Mouse (Mus musculus) adrenal gland (tissue): Measurements from ENCODE around the gene Zpr1.
"Not testable (repeated sequence)": the region's sequence is repeated elsewhere in the genome, so short reads cannot be mapped to it uniquely, and the experiment has no call there.

Experiments
- intact Hi-C: fragments of 180-260 bp; cut with DNase I; formaldehyde crosslinking; loops from one replicate; pipeline ENCODE4 v1.15.1; 2025

Gene Zpr1

GRCm38 (mm10) chr9:46257546-46257945, 15.3 kb upstream of the Zpr1 start:
- intact Hi-C loops = no loop called here

DNA sequence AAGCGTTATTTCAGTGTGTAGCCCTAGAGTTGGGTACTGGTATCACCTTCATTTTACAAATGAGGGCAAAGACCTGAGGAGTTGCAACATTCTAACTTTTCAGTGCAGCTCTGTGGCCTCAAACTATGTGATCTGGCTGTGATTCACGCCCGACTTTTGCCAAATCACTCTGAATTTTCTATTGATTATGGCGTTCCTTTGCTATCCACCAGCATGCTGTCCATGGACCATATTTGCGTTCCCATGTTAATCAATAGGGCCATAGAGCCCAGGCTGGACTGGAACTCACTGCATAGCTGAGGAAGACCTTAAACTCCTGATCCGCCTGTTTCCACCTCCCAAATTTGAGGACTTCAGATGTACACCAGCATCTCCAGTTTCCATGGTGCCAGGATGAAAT, 13.8 kb upstream of the Zpr1 start:
- intact Hi-C loops = no loop called here

- intact Hi-C loops = no loop called here
Measured at GRCm38 (mm10) chr9:46261131-46261530, 11.7 kb upstream of the Zpr1 start.

DNA sequence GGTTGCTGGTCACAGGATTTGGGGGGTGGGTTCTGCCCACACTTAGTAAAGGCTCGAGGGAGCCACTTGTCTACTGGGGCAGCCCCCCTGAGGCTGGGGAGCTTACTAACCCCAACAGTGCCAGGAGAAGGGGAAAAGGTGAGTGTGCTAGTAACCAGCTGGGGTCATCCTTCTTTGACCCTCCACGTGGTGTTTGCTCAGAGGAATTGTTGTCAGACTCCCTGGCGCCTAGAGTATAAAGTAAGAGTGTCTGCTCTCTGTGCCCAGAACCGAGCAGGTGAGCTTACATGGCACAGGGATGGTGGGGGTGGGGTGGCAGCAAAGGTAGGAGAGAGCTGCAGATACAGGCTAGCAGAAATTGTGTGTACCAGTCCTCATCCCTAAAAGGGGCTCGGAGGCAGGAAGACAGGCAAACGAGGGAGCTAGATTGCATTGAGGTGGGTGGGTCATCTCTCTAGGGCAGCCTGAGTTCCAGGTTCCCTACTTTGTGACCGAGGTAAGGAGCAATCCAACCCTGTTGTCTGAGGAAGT, 4.5 kb upstream of the Zpr1 start, which contains the start of gene Apoa5:
Gene Apoa5 (plus strand): TSS at position 291 of the 531 bp plus-strand sequence.
- intact Hi-C loops = no loop called here

GRCm38 (mm10) chr9:46269125-46269524, 3.7 kb upstream of the Zpr1 start:
- intact Hi-C loops = no loop called here

DNA sequence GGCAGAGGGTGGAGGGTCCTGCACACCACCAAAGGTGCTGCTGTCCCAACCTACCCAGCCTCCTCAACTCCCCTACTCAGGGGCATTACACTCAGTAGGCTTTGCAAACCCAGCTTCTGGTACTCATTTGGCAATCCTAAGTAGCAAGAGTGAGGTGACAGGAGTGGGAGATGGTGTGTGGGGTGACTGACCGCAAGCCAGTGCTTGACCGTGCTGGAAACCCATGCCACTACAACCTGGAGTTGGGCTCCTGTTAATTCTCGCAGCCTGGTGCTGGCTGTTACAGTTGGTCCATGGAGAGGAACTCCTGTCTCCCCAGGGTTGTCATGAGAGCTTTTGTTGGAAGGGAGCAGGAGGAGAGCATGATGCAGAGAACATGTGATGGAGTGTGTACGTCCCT, 2.1 kb upstream of the Zpr1 start:
- intact Hi-C loops = no loop called here

DNA sequence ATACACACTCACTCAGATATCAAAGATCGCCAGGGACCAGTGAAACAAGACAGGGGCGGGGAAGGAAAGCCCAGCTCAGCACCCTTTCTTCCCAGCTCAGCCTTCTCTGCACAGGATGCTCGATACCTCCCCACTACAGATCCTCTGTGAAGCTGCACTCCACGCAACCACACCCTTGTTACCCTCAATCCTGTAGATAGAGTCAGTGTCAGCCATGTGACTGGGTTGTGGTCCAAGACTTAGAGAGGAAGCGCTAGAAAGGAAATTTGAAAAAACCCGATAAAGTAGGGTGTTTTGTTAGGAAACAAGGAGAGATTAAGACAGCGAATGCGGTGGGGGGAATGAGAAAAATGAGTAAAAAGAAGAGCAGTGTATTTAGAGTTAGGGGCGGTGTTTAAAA, 794 bp upstream of the Zpr1 start:
- intact Hi-C loops = no loop called here

DNA sequence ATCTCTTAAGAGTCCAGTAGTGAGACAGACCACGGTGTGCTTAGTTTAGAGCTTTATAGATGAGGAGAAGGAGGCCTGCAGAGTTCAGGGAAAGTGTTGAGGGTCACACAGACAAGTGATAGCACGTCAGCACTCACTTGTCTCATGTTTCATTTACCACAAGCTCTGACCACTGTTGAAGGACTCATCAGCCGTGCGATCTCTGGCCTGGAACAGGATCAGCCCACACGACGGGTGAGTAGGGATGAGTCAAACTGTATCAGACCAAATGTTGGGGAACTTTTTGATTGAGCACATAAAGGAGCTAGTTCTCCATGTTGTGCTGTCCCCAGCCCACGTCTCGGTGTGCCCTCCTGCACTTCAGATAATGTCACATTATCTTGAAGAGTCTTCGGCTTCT, 1.6 kb downstream of the Zpr1 start:
- intact Hi-C loops = no loop called here

DNA sequence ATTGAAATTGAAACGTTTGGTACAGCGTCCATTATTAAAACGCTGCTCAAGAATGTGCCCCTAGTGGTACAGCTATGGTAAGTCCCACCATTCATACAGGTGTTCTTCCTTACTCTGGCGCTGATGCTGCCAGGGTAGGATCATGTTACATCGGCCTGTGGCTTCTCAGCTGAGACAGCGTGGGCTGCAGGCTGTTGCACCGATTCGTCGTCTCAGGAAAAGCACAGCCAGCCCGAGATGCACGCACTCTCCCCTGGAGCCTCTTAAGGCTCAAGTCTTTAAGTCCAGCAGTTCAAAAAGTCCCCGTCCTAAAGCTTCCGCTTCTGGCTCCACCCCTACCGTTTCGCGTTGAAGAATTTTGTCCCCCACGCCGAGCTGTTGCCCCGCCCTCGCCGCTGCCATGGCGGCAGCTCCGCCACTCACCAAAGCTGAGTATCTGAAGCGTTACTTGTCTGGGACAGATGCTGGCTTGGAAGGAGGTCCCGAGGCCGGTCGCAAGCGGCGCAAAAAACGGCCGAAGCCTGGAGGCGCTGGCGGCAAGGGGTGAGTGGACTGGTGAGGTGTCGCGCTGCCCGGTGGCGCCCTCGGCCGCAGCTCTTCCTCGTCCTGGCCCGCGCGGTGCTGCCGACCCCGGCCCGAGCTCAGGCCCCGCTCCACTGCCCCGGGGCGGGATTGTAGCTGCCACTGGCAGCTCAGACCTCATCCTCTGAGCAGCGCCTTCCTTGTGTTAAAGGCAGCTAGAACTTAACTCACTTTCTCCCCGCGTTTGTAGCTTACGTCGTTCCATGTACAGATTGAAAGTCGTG, 10.0 kb downstream of the Zpr1 start, which contains the start of gene Bud13:
Gene Bud13 (plus strand): TSS at position 378 of the 806 bp plus-strand sequence.
- intact Hi-C loops = no loop called here

GRCm38 (mm10) chr9:46298381-46298780, 25.5 kb downstream of the Zpr1 start:
- intact Hi-C loops = no loop called here

- intact Hi-C loops = no loop called here
Measured at GRCm38 (mm10) chr9:46302142-46302541, 29.3 kb downstream of the Zpr1 start.

- intact Hi-C loops = no loop called here
Measured at GRCm38 (mm10) chr9:46309121-46309520, 36.3 kb downstream of the Zpr1 start.

- intact Hi-C loops = no loop called here
Measured at GRCm38 (mm10) chr9:46314507-46314906, 41.6 kb downstream of the Zpr1 start.

DNA sequence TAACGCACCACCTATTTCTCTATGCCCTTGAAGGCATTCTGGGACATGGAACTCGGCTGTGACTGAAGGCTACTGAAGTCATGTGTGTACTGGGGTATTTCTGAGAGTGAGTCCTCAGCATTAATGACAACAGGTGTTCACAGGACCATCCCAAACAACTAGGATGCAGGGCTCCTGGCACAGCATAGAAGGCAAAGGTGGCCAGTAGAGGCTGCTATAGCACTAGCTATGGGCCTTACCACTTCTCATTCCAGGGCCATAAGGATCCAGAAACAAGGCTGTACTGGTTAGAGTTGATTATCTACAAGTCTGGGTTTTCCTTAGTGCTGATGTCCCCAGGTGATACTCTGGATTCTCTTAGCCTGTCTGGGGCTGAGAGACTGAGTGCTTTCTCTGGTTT, 42.1 kb downstream of the Zpr1 start:
- intact Hi-C loops = no loop called here

GRCm38 (mm10) chr9:46315807-46316365, 43.0 kb downstream of the Zpr1 start:
- intact Hi-C loops = no loop called here

DNA sequence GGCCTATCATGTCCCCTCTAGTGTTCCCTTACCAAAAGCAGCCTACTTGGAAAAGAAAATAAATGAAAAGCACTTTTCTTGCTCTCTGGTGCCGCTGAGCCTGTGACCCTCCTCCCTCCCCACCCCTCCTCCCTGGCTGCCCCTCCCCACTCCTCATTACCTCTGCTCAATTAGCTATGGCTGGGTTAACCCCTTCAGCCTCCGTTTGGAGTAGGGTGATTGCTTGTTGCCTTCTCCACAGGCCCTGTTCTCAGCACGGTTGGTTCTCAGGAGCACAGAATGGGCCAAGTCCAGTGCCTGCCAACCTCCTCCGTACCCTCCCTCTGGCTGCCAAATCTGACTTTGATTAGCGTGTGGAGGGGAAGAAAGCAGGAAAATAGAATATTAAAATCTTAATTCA, 43.5 kb downstream of the Zpr1 start:
- intact Hi-C loops = no loop called here

DNA sequence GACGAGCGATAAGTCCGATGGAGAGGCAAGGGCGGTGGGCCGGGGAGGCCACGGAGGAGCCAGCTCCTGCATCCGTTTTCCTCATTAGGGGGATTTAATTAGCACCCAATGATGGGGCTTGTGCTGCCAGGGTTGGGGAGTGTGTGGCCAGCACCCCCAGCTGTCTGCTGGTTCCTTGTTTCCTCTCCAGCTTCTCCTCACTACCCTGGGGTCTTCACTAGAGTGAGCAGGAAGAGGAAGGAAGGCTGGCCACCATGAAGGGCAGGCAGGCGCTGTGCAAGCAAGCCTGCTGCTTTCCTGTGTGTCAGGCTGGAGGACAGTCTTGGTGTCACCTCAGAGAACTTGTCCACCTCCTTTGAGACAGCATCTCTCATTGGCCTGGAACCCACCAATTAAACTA, 44.0 kb downstream of the Zpr1 start:
- intact Hi-C loops = no loop called here

GRCm38 (mm10) chr9:46317957-46318356, 45.1 kb downstream of the Zpr1 start:
- intact Hi-C loops = no loop called here

- intact Hi-C loops = not testable (repeated sequence)
Measured at GRCm38 (mm10) chr9:46319886-46320285, 47.0 kb downstream of the Zpr1 start, which contains the start of gene 4931429L15Rik. 4931429L15Rik (minus strand) TSS chr9:46319986.

GRCm38 (mm10) chr9:46320461-46320860, 47.6 kb downstream of the Zpr1 start:
- intact Hi-C loops = no loop called here

DNA sequence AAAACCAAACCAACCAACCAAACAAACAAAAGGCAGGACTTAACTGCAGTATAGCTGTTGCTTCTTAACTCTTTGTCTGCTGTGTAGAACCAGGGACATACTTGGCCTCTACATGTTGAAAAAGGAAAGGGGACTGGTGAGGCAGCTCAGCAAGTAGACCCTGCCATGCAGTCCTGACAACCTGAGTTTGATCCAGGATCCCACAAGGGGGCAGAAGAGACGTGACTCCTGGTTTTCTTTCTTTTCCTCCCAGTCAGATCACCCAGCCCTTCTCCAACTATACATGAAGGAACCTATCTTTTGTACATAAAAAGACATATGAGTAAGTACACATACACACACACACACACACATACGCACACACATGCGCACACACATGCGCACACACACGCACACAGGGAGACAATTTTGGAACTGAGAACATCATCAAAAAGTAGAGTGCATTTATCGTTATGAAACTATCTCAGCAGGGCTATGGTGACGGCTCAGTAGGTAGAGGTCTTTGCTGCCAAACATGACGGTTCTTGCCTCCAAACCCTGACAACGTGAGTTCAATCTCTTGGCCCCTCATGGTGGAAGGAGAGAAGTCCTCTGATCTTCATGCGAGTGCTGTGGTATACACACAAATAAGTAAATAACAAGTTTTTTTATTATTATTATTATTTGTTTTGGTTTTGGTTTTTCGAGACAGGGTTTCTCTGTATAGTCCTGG, 54.0 kb downstream of the Zpr1 start:
- intact Hi-C loops = no loop called here
